Mouse (Mus musculus): ENCODE data around the gene Tpst1. TPM values are rescaled to one million over a fixed set of nuclear protein-coding genes. Genes with fewer than 3 reads are reported as not detected.

Gene Tpst1
- polyA plus RNA-seq, 1 experiment from 2014 or later: 58.1 TPM

GRCm38 (mm10) chr5:130050416-130050815 lies 22.7 kb upstream of the Tpst1 start:
- no peaks in the 10 kb centered on the region for H3K9me3 ChIP-seq (ENCODE audit: control insufficient read depth, low read length)
- ATAC-seq (ENCODE audit: low read depth): no peak
- no peak overlapping the region for H3K9ac ChIP-seq (ENCODE audit: low read length)
- H3K27me3 ChIP-seq (ENCODE audit: control insufficient read depth, insufficient read depth, low read depth, low read length): no peaks in the 10 kb centered on the region
- no peak overlapping the region for H3K4me2 ChIP-seq (ENCODE audit: low read depth, low read length)
- H3K4me1 ChIP-seq (replicated peaks; ENCODE audit: control insufficient read depth, insufficient read depth, low read length): no peaks in the 10 kb centered on the region
- no peak overlapping the region for H3K27ac ChIP-seq (ENCODE audit: low read length)
- H3K36me3 ChIP-seq (ENCODE audit: control insufficient read depth, insufficient read depth, low read length): peaks cover 14% of the 10 kb centered on the region
- H3K4me3 ChIP-seq (ENCODE audit: low read length): no peak overlapping the region
- 71% methylated on average over 6 of the region's 6 CpGs for WGBS

GRCm38 (mm10) chr5:130051073-130051860 lies 21.9 kb upstream of the Tpst1 start:
- Histone ChIP-seq H3K4me1 (replicated peaks; ENCODE audit: control insufficient read depth, insufficient read depth, low read length) (no peaks in the 10 kb centered on the region), H3K9ac (ENCODE audit: low read length) (no peak overlapping the region), H3K36me3 (ENCODE audit: control insufficient read depth, insufficient read depth, low read length) (peaks cover 16% of the 10 kb centered on the region), H3K9me3 (ENCODE audit: control insufficient read depth, low read length) (no peaks in the 10 kb centered on the region), H3K4me3 (ENCODE audit: low read length) (no peak overlapping the region), H3K27ac (ENCODE audit: low read length) (no peak overlapping the region), H3K27me3 (ENCODE audit: control insufficient read depth, insufficient read depth, low read depth, low read length) (no peaks in the 10 kb centered on the region), H3K4me2 (ENCODE audit: low read depth, low read length) (no peak overlapping the region)
- ATAC-seq (ENCODE audit: low read depth): no peak
- WGBS: 85% methylated on average over 15 of the region's 15 CpGs

GRCm38 (mm10) chr5:130052510-130052909 lies 20.6 kb upstream of the Tpst1 start:
- no peaks in the 10 kb centered on the region for H3K27me3 ChIP-seq (ENCODE audit: control insufficient read depth, insufficient read depth, low read depth, low read length)
- no peak for ATAC-seq (ENCODE audit: low read depth)

GRCm38 (mm10) chr5:130052955-130053354 lies 20.2 kb upstream of the Tpst1 start:
- no peak overlapping the region for H3K4me2 ChIP-seq (ENCODE audit: low read depth, low read length)
- H3K4me3 ChIP-seq (ENCODE audit: low read length): no peak overlapping the region
- no peaks in the 10 kb centered on the region for H3K9me3 ChIP-seq (ENCODE audit: control insufficient read depth, low read length)
- H3K9ac ChIP-seq (ENCODE audit: low read length): no peak overlapping the region
- H3K27me3 ChIP-seq (ENCODE audit: control insufficient read depth, insufficient read depth, low read depth, low read length): no peaks in the 10 kb centered on the region
- H3K4me1 ChIP-seq (replicated peaks; ENCODE audit: control insufficient read depth, insufficient read depth, low read length): no peaks in the 10 kb centered on the region
- 88% methylated on average over 6 of the region's 6 CpGs for WGBS
- peaks cover 6% of the 10 kb centered on the region; the same call in 1 of the 2 replicates for H3K36me3 ChIP-seq (ENCODE audit: control insufficient read depth, insufficient read depth, low read length)
- H3K27ac ChIP-seq (ENCODE audit: low read length): no peak overlapping the region
- ATAC-seq (ENCODE audit: low read depth): no peak

More at GRCm38 (mm10) chr5:130052510-130052909, 20.6 kb upstream of the Tpst1 start:
- Histone ChIP-seq H3K4me3 (ENCODE audit: low read length) (no peak overlapping the region), H3K9ac (ENCODE audit: low read length) (no peak overlapping the region), H3K36me3 (ENCODE audit: control insufficient read depth, insufficient read depth, low read length) (peaks cover 8% of the 10 kb centered on the region), H3K4me1 (replicated peaks; ENCODE audit: control insufficient read depth, insufficient read depth, low read length) (no peaks in the 10 kb centered on the region), H3K27ac (ENCODE audit: low read length) (no peak overlapping the region), H3K9me3 (ENCODE audit: control insufficient read depth, low read length) (no peaks in the 10 kb centered on the region), H3K4me2 (ENCODE audit: low read depth, low read length) (no peak overlapping the region)
- WGBS: 82% methylated on average over 5 of the region's 5 CpGs

GRCm38 (mm10) chr5:130055688-130056087 lies 17.4 kb upstream of the Tpst1 start:
- 96% methylated on average over 4 of the region's 4 CpGs for WGBS
- H3K36me3 ChIP-seq (ENCODE audit: control insufficient read depth, insufficient read depth, low read length): peaks cover 13% of the 10 kb centered on the region
- no peak overlapping the region for H3K9ac ChIP-seq (ENCODE audit: low read length)
- H3K4me3 ChIP-seq (ENCODE audit: low read length): no peak overlapping the region
- no peak overlapping the region for H3K4me2 ChIP-seq (ENCODE audit: low read depth, low read length)
- no peaks in the 10 kb centered on the region for H3K9me3 ChIP-seq (ENCODE audit: control insufficient read depth, low read length)
- ATAC-seq (ENCODE audit: low read depth): no peak
- H3K4me1 ChIP-seq (replicated peaks; ENCODE audit: control insufficient read depth, insufficient read depth, low read length): no peaks in the 10 kb centered on the region
- no peaks in the 10 kb centered on the region for H3K27me3 ChIP-seq (ENCODE audit: control insufficient read depth, insufficient read depth, low read depth, low read length)
- H3K27ac ChIP-seq (ENCODE audit: low read length): no peak overlapping the region

GRCm38 (mm10) chr5:130056303-130056702 lies 16.8 kb upstream of the Tpst1 start:
- Histone ChIP-seq H3K4me3 (ENCODE audit: low read length) (no peak overlapping the region), H3K4me1 (replicated peaks; ENCODE audit: control insufficient read depth, insufficient read depth, low read length) (no peaks in the 10 kb centered on the region), H3K4me2 (ENCODE audit: low read depth, low read length) (no peak overlapping the region), H3K27me3 (ENCODE audit: control insufficient read depth, insufficient read depth, low read depth, low read length) (no peaks in the 10 kb centered on the region), H3K36me3 (ENCODE audit: control insufficient read depth, insufficient read depth, low read length) (peaks cover 15% of the 10 kb centered on the region), H3K27ac (ENCODE audit: low read length) (no peak overlapping the region), H3K9ac (ENCODE audit: low read length) (no peak overlapping the region), H3K9me3 (ENCODE audit: control insufficient read depth, low read length) (no peaks in the 10 kb centered on the region)
- WGBS: 92% methylated on average over 2 of the region's 2 CpGs
- no peak for ATAC-seq (ENCODE audit: low read depth)

GRCm38 (mm10) chr5:130059413-130060328 lies 13.5 kb upstream of the Tpst1 start:
- no peaks in the 10 kb centered on the region for H3K27me3 ChIP-seq (ENCODE audit: control insufficient read depth, insufficient read depth, low read depth, low read length)
- WGBS: 65% methylated on average over 12 of the region's 12 CpGs
- H3K4me2 ChIP-seq (ENCODE audit: low read depth, low read length): no peak overlapping the region
- H3K4me3 ChIP-seq (ENCODE audit: low read length): no peak overlapping the region
- no peak overlapping the region for H3K9ac ChIP-seq (ENCODE audit: low read length)
- no peaks in the 10 kb centered on the region; the same call in 1 of the 2 replicates for H3K4me1 ChIP-seq (replicated peaks; ENCODE audit: control insufficient read depth, insufficient read depth, low read length)
- peak; percentile 54 for ATAC-seq (ENCODE audit: low read depth)
- H3K27ac ChIP-seq (ENCODE audit: low read length): peak overlapping the region; percentile 54; the same call in 1 of the 2 replicates
- no peaks in the 10 kb centered on the region for H3K9me3 ChIP-seq (ENCODE audit: control insufficient read depth, low read length)
- peaks cover 12% of the 10 kb centered on the region for H3K36me3 ChIP-seq (ENCODE audit: control insufficient read depth, insufficient read depth, low read length)

- H3K27ac ChIP-seq (ENCODE audit: low read length): 0 out of 2 replicates have a peak overlapping the region, but pooled peaks have one; percentile 54
- H3K9me3 ChIP-seq (ENCODE audit: control insufficient read depth, low read length): no peaks in the 10 kb centered on the region
These were observed 12.8 kb upstream of the Tpst1 start for GRCm38 (mm10) chr5:130060329-130060665.

GRCm38 (mm10) chr5:130062096-130062495 lies 11.0 kb upstream of the Tpst1 start:
- Histone ChIP-seq H3K27ac (ENCODE audit: low read length) (peak overlapping the region; percentile 65), H3K4me2 (ENCODE audit: low read depth, low read length) (no peak overlapping the region), H3K4me1 (replicated peaks; ENCODE audit: control insufficient read depth, insufficient read depth, low read length) (no peaks in the 10 kb centered on the region; the same call in 1 of the 2 replicates), H3K9ac (ENCODE audit: low read length) (no peak overlapping the region), H3K36me3 (ENCODE audit: control insufficient read depth, insufficient read depth, low read length) (peaks cover 9% of the 10 kb centered on the region), H3K4me3 (ENCODE audit: low read length) (no peak overlapping the region), H3K9me3 (ENCODE audit: control insufficient read depth, low read length) (no peaks in the 10 kb centered on the region; the same call in 1 of the 2 replicates), H3K27me3 (ENCODE audit: control insufficient read depth, insufficient read depth, low read depth, low read length) (no peaks in the 10 kb centered on the region)
- peak; percentile 51 for ATAC-seq (ENCODE audit: low read depth)
- WGBS: 39% methylated on average over 2 of the region's 2 CpGs

More at GRCm38 (mm10) chr5:130060329-130060665, 12.8 kb upstream of the Tpst1 start:
- peaks cover 12% of the 10 kb centered on the region for H3K36me3 ChIP-seq (ENCODE audit: control insufficient read depth, insufficient read depth, low read length)
- 83% methylated on average over 4 of the region's 4 CpGs for WGBS
- no peak overlapping the region for H3K9ac ChIP-seq (ENCODE audit: low read length)
- no peak overlapping the region for H3K4me2 ChIP-seq (ENCODE audit: low read depth, low read length)
- no peak overlapping the region for H3K4me3 ChIP-seq (ENCODE audit: low read length)
- no peaks in the 10 kb centered on the region; the same call in 1 of the 2 replicates for H3K4me1 ChIP-seq (replicated peaks; ENCODE audit: control insufficient read depth, insufficient read depth, low read length)
- ATAC-seq (ENCODE audit: low read depth): no peak
- H3K27me3 ChIP-seq (ENCODE audit: control insufficient read depth, insufficient read depth, low read depth, low read length): no peaks in the 10 kb centered on the region
